Comparison of ENCODE assay signal across 30 mouse cellular contexts in genomic region chr1:39898686-39899085, GRCm38 (mm10).
"Had no signal": no experiment of that assay in that cellular context is flagged by ENCODE, and none has a peak within 500 bp of the region (broad histone marks: within the 10 kb centered on the region; RNA-seq: fewer than 3 reads in every experiment).

No protein-coding gene starts in this region.

- H3K27ac ChIP-seq: left cerebral cortex, adult 2 months; limb, embryonic 10.5 days; limb, embryonic 12.5 days; limb, embryonic 13.5 days; limb, embryonic 15.5 days; liver, embryonic 14.5 days; liver, embryonic 15.5 days; lung, embryonic 15.5 days; macrophage; midbrain, embryonic 10.5 days; midbrain, embryonic 12.5 days; midbrain, embryonic 13.5 days; neural tube, embryonic 12.5 days had no signal

- ATAC-seq: liver, postnatal 0 days; lung, postnatal 0 days; midbrain, embryonic 13.5 days; midbrain, embryonic 15.5 days; midbrain, embryonic 16.5 days had no signal

- H3K27me3 ChIP-seq: limb, embryonic 12.5 days; limb, embryonic 13.5 days; limb, embryonic 15.5 days; lung, embryonic 15.5 days; midbrain, embryonic 13.5 days; midbrain, embryonic 15.5 days; neural tube, embryonic 12.5 days had no signal

- H3K36me3 ChIP-seq: limb, embryonic 15.5 days; liver, embryonic 15.5 days; midbrain, embryonic 13.5 days; midbrain, embryonic 15.5 days had no signal

- H3K9me3 ChIP-seq: limb, embryonic 10.5 days; limb, embryonic 12.5 days; limb, embryonic 13.5 days; limb, embryonic 15.5 days; liver, embryonic 15.5 days; lung, embryonic 15.5 days; midbrain, embryonic 10.5 days; midbrain, embryonic 12.5 days; midbrain, embryonic 13.5 days; midbrain, embryonic 15.5 days; neural tube, embryonic 12.5 days had no signal

- DNase-seq: left cerebral cortex, postnatal 4 days; liver; liver, postnatal 0 days; lung, adult 18-20 months; lung, adult 2 months; lung, embryonic 14.5 days; lung, postnatal 10 days; lung, postnatal 14 days; lung, postnatal 36 days; lung, postnatal 4 days; midbrain, embryonic 14.5 days had no signal

- H3K4me3 ChIP-seq: left cerebral cortex, adult 2 months; limb, embryonic 10.5 days; limb, embryonic 12.5 days; limb, embryonic 13.5 days; limb, embryonic 15.5 days; liver, embryonic 15.5 days; lung, embryonic 15.5 days; megakaryocyte, embryonic 14.5 days; midbrain, embryonic 10.5 days; midbrain, embryonic 12.5 days; midbrain, embryonic 13.5 days; midbrain, embryonic 15.5 days; myocyte; neural tube, embryonic 12.5 days had no signal

- H3K4me2 ChIP-seq: limb, embryonic 12.5 days; limb, embryonic 13.5 days; limb, embryonic 15.5 days; liver, embryonic 15.5 days; lung, embryonic 14.5 days; lung, embryonic 15.5 days; midbrain, embryonic 11.5 days; midbrain, embryonic 12.5 days; midbrain, embryonic 13.5 days; midbrain, embryonic 15.5 days; neural tube, embryonic 12.5 days had no signal

- H3K9ac ChIP-seq: limb, embryonic 12.5 days; limb, embryonic 13.5 days; limb, embryonic 15.5 days; liver, embryonic 14.5 days; liver, embryonic 15.5 days; liver, postnatal 0 days; lung, embryonic 14.5 days; lung, embryonic 15.5 days; midbrain, embryonic 12.5 days; midbrain, embryonic 13.5 days; midbrain, embryonic 15.5 days; neural tube, embryonic 12.5 days had no signal
